Mouse (Mus musculus) thymus, postnatal 10 days (tissue): ENCODE measurements around the gene Ttll11.

Source experiments
- DNase-seq, 2 experiments: peaks; one replicate each; pipeline ENCODE4 v3.0.0; 2021; ENCODE audit warnings: low spot score in 2 of 2

Ttll11 gene

GRCm38 (mm10) chr2:35728633-35729032 lies 251.1 kb downstream of the Ttll11 start:
- DNase-seq = no peak

GRCm38 (mm10) chr2:35723691-35724090 lies 256.0 kb downstream of the Ttll11 start:
- DNase-seq = no peak

- DNase-seq = no peak
These were observed 256.4 kb downstream of the Ttll11 start for GRCm38 (mm10) chr2:35723267-35723666.

- no peak for DNase-seq
These were observed 256.9 kb downstream of the Ttll11 start for GRCm38 (mm10) chr2:35722821-35723220.

- no peak for DNase-seq
These were observed 258.8 kb downstream of the Ttll11 start for GRCm38 (mm10) chr2:35720956-35721355.

- no peak for DNase-seq
These were observed 259.2 kb downstream of the Ttll11 start for GRCm38 (mm10) chr2:35720550-35720949.

GRCm38 (mm10) chr2:35720104-35720503 lies 259.6 kb downstream of the Ttll11 start:
- no peak for DNase-seq

- no peak for DNase-seq
These were observed 260.3 kb downstream of the Ttll11 start for GRCm38 (mm10) chr2:35719230-35720005.

- no peak for DNase-seq
These were observed 261.1 kb downstream of the Ttll11 start for GRCm38 (mm10) chr2:35718662-35719061.

- no peak for DNase-seq
These were observed 261.7 kb downstream of the Ttll11 start for GRCm38 (mm10) chr2:35718003-35718500.

- no peak for DNase-seq
These were observed 263.5 kb downstream of the Ttll11 start for GRCm38 (mm10) chr2:35716175-35716574.

- DNase-seq = no peak
These were observed 264.2 kb downstream of the Ttll11 start for GRCm38 (mm10) chr2:35715485-35715884.

- DNase-seq = no peak
These were observed 265.0 kb downstream of the Ttll11 start for GRCm38 (mm10) chr2:35714742-35715167.

- DNase-seq = no peak
These were observed 266.3 kb downstream of the Ttll11 start for GRCm38 (mm10) chr2:35713460-35713859.

- DNase-seq = no peak
These were observed 267.1 kb downstream of the Ttll11 start for GRCm38 (mm10) chr2:35712611-35713010.

GRCm38 (mm10) chr2:35703241-35703640 lies 276.5 kb downstream of the Ttll11 start:
- DNase-seq = no peak

GRCm38 (mm10) chr2:35702608-35703007 lies 277.1 kb downstream of the Ttll11 start:
- DNase-seq = no peak

- DNase-seq = no peak
These were observed 277.7 kb downstream of the Ttll11 start for GRCm38 (mm10) chr2:35702001-35702400.
